Mouse (Mus musculus): ENCODE results near the gene Chrna10. TPM values are rescaled to one million over a fixed set of nuclear protein-coding genes. Genes with fewer than 3 reads are reported as not detected.

The Chrna10 gene
- not detected in 2 replicates for polyA plus RNA-seq (2015; fragmentation: Nextera tagmentation; extraction: Ambion mirVana)

- Histone ChIP-seq H3K4me2 (no peak within 1 kb of the TSS), H3K9ac (no peak within 1 kb of the TSS), H3K4me1 (replicated peaks) (no peaks in the 10 kb centered on the region), H3K27ac (no peak within 1 kb of the TSS), H3K4me3 (no peak within 1 kb of the TSS), H3K9me3 (no peaks in the 10 kb centered on the region), H3K36me3 (peaks cover 40% of the 10 kb centered on the region), H3K27me3 (no peaks in the 10 kb centered on the region)
- WGBS: 71% methylated on average over 7 of the region's 7 CpGs
- ATAC-seq (ENCODE audit: low FRiP score): no peak
These were observed at the start of gene Chrna10 for GRCm38 (mm10) chr7:102116579-102117331. Chrna10 (minus strand) TSS chr7:102116828.

- H3K27me3 ChIP-seq: no peaks in the 10 kb centered on the region
- no peaks in the 10 kb centered on the region for H3K4me1 ChIP-seq (replicated peaks)
- 96% methylated on average over 5 of the region's 5 CpGs for WGBS
- H3K4me3 ChIP-seq: no peak overlapping the region
- no peak overlapping the region for H3K27ac ChIP-seq
- ATAC-seq (ENCODE audit: low FRiP score): no peak
- no peaks in the 10 kb centered on the region for H3K9me3 ChIP-seq
- H3K36me3 ChIP-seq: peaks cover 55% of the 10 kb centered on the region
- H3K9ac ChIP-seq: no peak overlapping the region
- no peak overlapping the region for H3K4me2 ChIP-seq
These were observed 37.1 kb upstream of the Chrna10 start for GRCm38 (mm10) chr7:102153691-102154090.

- Histone ChIP-seq H3K4me1 (replicated peaks) (no peaks in the 10 kb centered on the region), H3K9ac (no peak overlapping the region), H3K9me3 (no peaks in the 10 kb centered on the region), H3K4me3 (no peak overlapping the region), H3K4me2 (no peak overlapping the region), H3K27ac (no peak overlapping the region), H3K36me3 (peaks cover 75% of the 10 kb centered on the region), H3K27me3 (no peaks in the 10 kb centered on the region)
- ATAC-seq (ENCODE audit: low FRiP score): no peak
- 99% methylated on average over 5 of the region's 5 CpGs for WGBS
These were observed 21.3 kb upstream of the Chrna10 start for GRCm38 (mm10) chr7:102137898-102138297.

GRCm38 (mm10) chr7:102137464-102137863 lies 20.8 kb upstream of the Chrna10 start:
- Histone ChIP-seq H3K4me3 (no peak overlapping the region), H3K36me3 (peaks cover 76% of the 10 kb centered on the region), H3K4me1 (replicated peaks) (no peaks in the 10 kb centered on the region), H3K4me2 (no peak overlapping the region), H3K9me3 (no peaks in the 10 kb centered on the region), H3K9ac (no peak overlapping the region), H3K27ac (no peak overlapping the region), H3K27me3 (no peaks in the 10 kb centered on the region)
- WGBS: 84% methylated on average over 1 of the region's 1 CpGs
- ATAC-seq (ENCODE audit: low FRiP score): no peak

GRCm38 (mm10) chr7:102132395-102132794 lies 15.8 kb upstream of the Chrna10 start:
- no peak overlapping the region for H3K4me3 ChIP-seq
- no peaks in the 10 kb centered on the region for H3K9me3 ChIP-seq
- ATAC-seq (ENCODE audit: low FRiP score): no peak
- peaks cover 71% of the 10 kb centered on the region for H3K36me3 ChIP-seq
- no peak overlapping the region for H3K9ac ChIP-seq
- no peaks in the 10 kb centered on the region for H3K27me3 ChIP-seq
- no peak overlapping the region for H3K27ac ChIP-seq
- no peak overlapping the region for H3K4me2 ChIP-seq
- WGBS: 94% methylated on average over 4 of the region's 4 CpGs
- H3K4me1 ChIP-seq (replicated peaks): no peaks in the 10 kb centered on the region

- Histone ChIP-seq H3K4me2 (no peak overlapping the region), H3K27ac (no peak overlapping the region), H3K27me3 (no peaks in the 10 kb centered on the region), H3K9ac (no peak overlapping the region), H3K4me1 (replicated peaks) (no peaks in the 10 kb centered on the region), H3K4me3 (no peak overlapping the region), H3K36me3 (peaks cover 76% of the 10 kb centered on the region), H3K9me3 (no peaks in the 10 kb centered on the region)
- over 99% methylated on average over 10 of the region's 10 CpGs for WGBS
- no peak for ATAC-seq (ENCODE audit: low FRiP score)
These were observed 3.7 kb upstream of the Chrna10 start for GRCm38 (mm10) chr7:102120326-102120725.

GRCm38 (mm10) chr7:102117382-102117781 lies 754 bp upstream of the Chrna10 start:
- Histone ChIP-seq H3K9ac (no peak overlapping the region), H3K9me3 (no peaks in the 10 kb centered on the region), H3K4me3 (no peak overlapping the region), H3K27ac (no peak overlapping the region), H3K36me3 (peaks cover 46% of the 10 kb centered on the region), H3K4me2 (no peak overlapping the region), H3K4me1 (replicated peaks) (no peaks in the 10 kb centered on the region), H3K27me3 (no peaks in the 10 kb centered on the region)
- WGBS: 80% methylated on average over 6 of the region's 6 CpGs
- no peak for ATAC-seq (ENCODE audit: low FRiP score)

GRCm38 (mm10) chr7:102113151-102113729 lies 3.4 kb downstream of the Chrna10 start:
- Histone ChIP-seq H3K36me3 (peaks cover 5% of the 10 kb centered on the region), H3K9me3 (no peaks in the 10 kb centered on the region), H3K27ac (no peak overlapping the region), H3K4me1 (replicated peaks) (no peaks in the 10 kb centered on the region), H3K27me3 (no peaks in the 10 kb centered on the region), H3K9ac (no peak overlapping the region), H3K4me2 (no peak overlapping the region), H3K4me3 (no peak overlapping the region)
- ATAC-seq (ENCODE audit: low FRiP score): no peak
- 84% methylated on average over 45 of the region's 45 CpGs for WGBS

GRCm38 (mm10) chr7:102109746-102110145 lies 6.9 kb downstream of the Chrna10 start:
- H3K4me1 ChIP-seq (replicated peaks): peaks cover 7% of the 10 kb centered on the region
- no peaks in the 10 kb centered on the region for H3K27me3 ChIP-seq
- H3K36me3 ChIP-seq: no peaks in the 10 kb centered on the region
- no peak overlapping the region for H3K4me2 ChIP-seq
- no peak overlapping the region for H3K27ac ChIP-seq
- ATAC-seq (ENCODE audit: low FRiP score): no peak
- H3K9ac ChIP-seq: no peak overlapping the region
- H3K9me3 ChIP-seq: no peaks in the 10 kb centered on the region
- no peak overlapping the region for H3K4me3 ChIP-seq
- WGBS: 93% methylated on average over 4 of the region's 4 CpGs

- WGBS: 67% methylated on average over 7 of the region's 7 CpGs
- no peaks in the 10 kb centered on the region for H3K27me3 ChIP-seq
- peaks cover 7% of the 10 kb centered on the region for H3K4me1 ChIP-seq (replicated peaks)
- H3K4me3 ChIP-seq: no peak within 1 kb of the TSS
- H3K9ac ChIP-seq: no peak within 1 kb of the TSS
- no peak within 1 kb of the TSS for H3K4me2 ChIP-seq
- no peak within 1 kb of the TSS for H3K27ac ChIP-seq
- H3K36me3 ChIP-seq: no peaks in the 10 kb centered on the region
- no peaks in the 10 kb centered on the region for H3K9me3 ChIP-seq
- ATAC-seq (ENCODE audit: low FRiP score): no peak
These were observed 7.5 kb downstream of the Chrna10 start, which contains the start of gene Art5 for GRCm38 (mm10) chr7:102109171-102109570. Art5 (minus strand) TSS chr7:102109489.

- WGBS: 79% methylated on average over 1 of the region's 1 CpGs
- Histone ChIP-seq H3K27me3 (no peaks in the 10 kb centered on the region), H3K27ac (no peak overlapping the region), H3K36me3 (no peaks in the 10 kb centered on the region), H3K4me1 (replicated peaks) (peaks cover 7% of the 10 kb centered on the region), H3K4me3 (no peak overlapping the region), H3K9ac (no peak overlapping the region), H3K4me2 (no peak overlapping the region), H3K9me3 (no peaks in the 10 kb centered on the region)
- no peak for ATAC-seq (ENCODE audit: low FRiP score)
These were observed 8.4 kb downstream of the Chrna10 start for GRCm38 (mm10) chr7:102108206-102108605.

GRCm38 (mm10) chr7:102106700-102107141 lies 9.9 kb downstream of the Chrna10 start:
- H3K36me3 ChIP-seq: no peaks in the 10 kb centered on the region
- WGBS: 21% methylated on average over 23 of the region's 23 CpGs
- H3K9ac ChIP-seq: peak overlapping the region; percentile 43
- H3K9me3 ChIP-seq: no peaks in the 10 kb centered on the region
- peak overlapping the region; percentile 52 for H3K4me2 ChIP-seq
- no peak overlapping the region for H3K27ac ChIP-seq
- no peaks in the 10 kb centered on the region for H3K27me3 ChIP-seq
- peaks cover 18% of the 10 kb centered on the region for H3K4me1 ChIP-seq (replicated peaks)
- no peak for ATAC-seq (ENCODE audit: low FRiP score)
- H3K4me3 ChIP-seq: peak overlapping the region; percentile 24

GRCm38 (mm10) chr7:102104126-102104525 lies 12.5 kb downstream of the Chrna10 start:
- 77% methylated on average over 5 of the region's 5 CpGs for WGBS

More at GRCm38 (mm10) chr7:102104126-102104525, 12.5 kb downstream of the Chrna10 start:
- H3K36me3 ChIP-seq: no peaks in the 10 kb centered on the region
- no peaks in the 10 kb centered on the region for H3K9me3 ChIP-seq
- no peak overlapping the region for H3K27ac ChIP-seq
- no peak for ATAC-seq (ENCODE audit: low FRiP score)
- H3K4me1 ChIP-seq (replicated peaks): peaks cover 30% of the 10 kb centered on the region
- 0 out of 2 replicates have a peak, but pooled peaks cover 3% of the 10 kb centered on the region for H3K27me3 ChIP-seq
- H3K4me2 ChIP-seq: no peak overlapping the region
- H3K4me3 ChIP-seq: no peak overlapping the region
- no peak overlapping the region for H3K9ac ChIP-seq

Data from hindbrain, embryonic 13.5 days (tissue).